ENCODE assay signal across 9 mouse cellular contexts in the genomic region with DNA sequence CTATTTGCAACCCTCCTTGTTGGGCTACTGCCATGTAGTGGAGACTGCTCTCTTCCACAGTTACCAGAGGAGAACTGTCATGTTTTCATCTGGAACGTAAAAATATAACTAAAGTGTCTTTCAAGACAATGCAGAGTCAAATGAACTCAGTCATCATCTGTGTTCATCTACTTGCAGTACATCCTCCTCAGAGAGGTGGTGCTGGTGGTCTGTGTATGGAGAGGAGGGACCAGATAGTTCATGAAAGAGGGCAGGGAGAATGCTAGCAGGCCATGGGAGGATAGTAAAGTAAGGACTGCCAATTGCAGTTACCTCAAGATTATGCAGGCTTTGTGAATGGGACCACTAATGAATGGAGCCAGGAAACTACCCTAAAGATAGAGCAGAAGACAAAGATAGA.
DNase-seq lines count a peak whose midpoint lies in the region; ATAC-seq and TF ChIP-seq lines count a peak whose summit lies in the region.
"Had no signal": no experiment of that assay in that cellular context is flagged by ENCODE, and none has a peak within 500 bp of the region (broad histone marks: within the 10 kb centered on the region; RNA-seq: fewer than 3 reads in every experiment).

No protein-coding gene starts in this region.

- no peak overlapping the region for H3K4me2 ChIP-seq in heart, postnatal 0 days (ENCODE audit: low read depth, low read length)

- TF ChIP-seq CTCF in heart, postnatal 0 days (IDR thresholded peaks at IDR 0.05; ENCODE audit: low read depth), result peak; percentile 72

- H3K4me1 ChIP-seq in heart, postnatal 0 days (ENCODE audit: control insufficient read depth, insufficient read depth), result no peaks in the 10 kb centered on the region
- H3K4me1 ChIP-seq in limb, embryonic 10.5 days, result peaks cover 9% of the 10 kb centered on the region; the same call in 1 of the 2 replicates

- H3K36me3 ChIP-seq in heart, postnatal 0 days (replicated peaks; ENCODE audit: control insufficient read depth, insufficient read depth, low read length), result no peaks in the 10 kb centered on the region
- no peaks in the 10 kb centered on the region for H3K36me3 ChIP-seq in limb, embryonic 10.5 days

- DNase-seq in heart, postnatal 0 days (ENCODE audit: low spot score), result no peak
- no peak for DNase-seq in heart, adult 9 months (ENCODE audit: low spot score in 2 of 2)
- peak; percentile 52 for DNase-seq in testis, postnatal 10 days (ENCODE audit: low spot score)
- DNase-seq in testis, postnatal 14 days (ENCODE audit: low spot score), result no peak
- DNase-seq in layer of hippocampus, adult 9-11 months, result peak; percentile 21
- no peak for DNase-seq in limb, embryonic 10.5 days (ENCODE audit: low spot score)
- no peak for DNase-seq in ovary, postnatal 36 days (ENCODE audit: low spot score)
- no peak for DNase-seq in urinary bladder, postnatal 36 days (ENCODE audit: low spot score in 2 of 2)
- DNase-seq: lung, postnatal 4 days had no signal

- 63% methylated on average over 1 of the region's 1 CpGs for WGBS in heart, postnatal 0 days
- 84% methylated on average over 1 of the region's 1 CpGs for WGBS in limb, embryonic 10.5 days

- H3K4me3 ChIP-seq in heart, postnatal 0 days (ENCODE audit: low read depth, low read length), result no peak overlapping the region
- no peak overlapping the region for H3K4me3 ChIP-seq in limb, embryonic 10.5 days

- ATAC-seq in heart, postnatal 0 days (ENCODE audit: insufficient read depth, low read depth), result no peak

- H3K27me3 ChIP-seq in heart, postnatal 0 days (ENCODE audit: control insufficient read depth, insufficient read depth, low read length), result no peaks in the 10 kb centered on the region
- no peaks in the 10 kb centered on the region for H3K27me3 ChIP-seq in limb, embryonic 10.5 days (ENCODE audit: low read depth, poor library complexity, severe bottlenecking)

- TF ChIP-seq EP300 in heart, postnatal 0 days (IDR thresholded peaks at IDR 0.05; ENCODE audit: low read depth), result no peak

- H3K9me3 ChIP-seq in heart, postnatal 0 days (replicated peaks; ENCODE audit: control insufficient read depth, low read length), result no peaks in the 10 kb centered on the region
- peaks cover 2% of the 10 kb centered on the region; the same call in 1 of the 2 replicates for H3K9me3 ChIP-seq in limb, embryonic 10.5 days (replicated peaks)

- H3K27ac ChIP-seq in heart, postnatal 0 days (ENCODE audit: low read depth), result no peak overlapping the region
- no peak overlapping the region for H3K27ac ChIP-seq in limb, embryonic 10.5 days

- H3K9ac ChIP-seq in heart, postnatal 0 days (replicated peaks; ENCODE audit: low read depth, low read length), result no peak overlapping the region

Comparison
In these comparisons a context has a peak if more than half of its experiments do, and no peak if none do; other contexts are left out.
1. DNase-seq: peak in testis, postnatal 10 days (single experiment) and layer of hippocampus, adult 9-11 months (single experiment); none in heart, postnatal 0 days (single experiment), heart, adult 9 months (0 of 2), testis, postnatal 14 days (single experiment), limb, embryonic 10.5 days (single experiment), ovary, postnatal 36 days (single experiment) and urinary bladder, postnatal 36 days (0 of 2).